Mouse (Mus musculus) ovary, postnatal 14 days (tissue): ENCODE measurements around the gene AI182371.
A peak's percentile ranks its signal among the peaks of the same experiment; 100 is the strongest.

Source experiments
- DNase-seq: peaks from one replicate; pipeline ENCODE4 v3.0.0; 2022; ENCODE audit warnings: low spot score

AI182371 gene

GRCm38 (mm10) chr2:35069124-35069523 lies 32.2 kb downstream of the AI182371 start:
- DNase-seq: no peak

- no peak for DNase-seq
Observed at GRCm38 (mm10) chr2:35067117-35067516, 34.2 kb downstream of the AI182371 start.

- DNase-seq: no peak
Observed at GRCm38 (mm10) chr2:35066525-35067082, 34.7 kb downstream of the AI182371 start.

- no peak for DNase-seq
Observed at GRCm38 (mm10) chr2:35063333-35064030, 37.9 kb downstream of the AI182371 start.

- no peak for DNase-seq
Observed at GRCm38 (mm10) chr2:35061338-35061737, 40.0 kb downstream of the AI182371 start, which contains the start of gene Hc. Gene Hc, minus strand, starts transcription at chr2:35061438.

GRCm38 (mm10) chr2:35060897-35061296 lies 40.4 kb downstream of the AI182371 start:
- no peak for DNase-seq

- no peak for DNase-seq
Observed at GRCm38 (mm10) chr2:35060256-35060655, 41.1 kb downstream of the AI182371 start.

GRCm38 (mm10) chr2:35058325-35058724 lies 43.0 kb downstream of the AI182371 start:
- no peak for DNase-seq

- DNase-seq: no peak
Observed at GRCm38 (mm10) chr2:35057243-35057642, 44.1 kb downstream of the AI182371 start.

GRCm38 (mm10) chr2:35048851-35049250 lies 52.5 kb downstream of the AI182371 start:
- DNase-seq: peak; percentile 16

- DNase-seq: no peak
Observed at GRCm38 (mm10) chr2:35044956-35045355, 56.4 kb downstream of the AI182371 start.

GRCm38 (mm10) chr2:35038580-35039375 lies 62.6 kb downstream of the AI182371 start:
- DNase-seq: no peak
